Mouse (Mus musculus): ENCODE measurements around the gene Pts. TPM values are rescaled to one million over a fixed set of nuclear protein-coding genes. Genes with fewer than 3 reads are reported as not detected.

Pts gene
- polyA plus RNA-seq, 1 experiment from 2014 or later: 94.1 TPM

Other genes with a start within 250 kb of the Pts start
- gene Rpl10-ps3, start 183.8 kb downstream of the Pts start, polyA plus RNA-seq (2015; fragmentation: Nextera tagmentation; extraction: Ambion mirVana): 114 and 126 TPM in 2 replicates
- 0.22 and 0.44 TPM in 2 replicates for gene Plet1, start 34.2 kb downstream of the Pts start, polyA plus RNA-seq (2015; fragmentation: Nextera tagmentation; extraction: Ambion mirVana)
- 15.8 and 16.5 TPM in 2 replicates for gene Il18, start 26.1 kb upstream of the Pts start, polyA plus RNA-seq (2015; fragmentation: Nextera tagmentation; extraction: Ambion mirVana)
- gene Bco2, start 26.5 kb upstream of the Pts start, polyA plus RNA-seq (2015; fragmentation: Nextera tagmentation; extraction: Ambion mirVana): 0.52 and 0.61 TPM in 2 replicates
- not detected in 2 replicates for gene Tex12, start 32.6 kb upstream of the Pts start, polyA plus RNA-seq (2015; fragmentation: Nextera tagmentation; extraction: Ambion mirVana)
- gene Sdhd, start 75.1 kb upstream of the Pts start, polyA plus RNA-seq (2015; fragmentation: Nextera tagmentation; extraction: Ambion mirVana): 205 and 215 TPM in 2 replicates
- 308 and 327 TPM in 2 replicates for gene Timm8b, start 75.2 kb upstream of the Pts start, polyA plus RNA-seq (2015; fragmentation: Nextera tagmentation; extraction: Ambion mirVana)
- gene Pih1d2, start 88.6 kb upstream of the Pts start, polyA plus RNA-seq (2015; fragmentation: Nextera tagmentation; extraction: Ambion mirVana): 2.7 and 4.1 TPM in 2 replicates
- 19.7 and 20.6 TPM in 2 replicates for gene Nkapd1, start 88.7 kb upstream of the Pts start, polyA plus RNA-seq (2015; fragmentation: Nextera tagmentation; extraction: Ambion mirVana)
- gene Dlat, start 131.1 kb upstream of the Pts start, polyA plus RNA-seq (2015; fragmentation: Nextera tagmentation; extraction: Ambion mirVana): 43.4 and 44.3 TPM in 2 replicates
- 28.5 and 29.7 TPM in 2 replicates for gene Dixdc1, start 210.8 kb upstream of the Pts start, polyA plus RNA-seq (2015; fragmentation: Nextera tagmentation; extraction: Ambion mirVana)
- gene 2310030G06Rik, start 217.8 kb upstream of the Pts start, polyA plus RNA-seq (2015; fragmentation: Nextera tagmentation; extraction: Ambion mirVana): 1.5 and 1.7 TPM in 2 replicates
- 10.1 and 17.3 TPM in 2 replicates for gene Cryab, start 222.6 kb upstream of the Pts start, polyA plus RNA-seq (2015; fragmentation: Nextera tagmentation; extraction: Ambion mirVana)
- 0.81 and 0.96 TPM in 2 replicates for gene Hspb2, start 223.6 kb upstream of the Pts start, polyA plus RNA-seq (2015; fragmentation: Nextera tagmentation; extraction: Ambion mirVana)
- 12.0 and 13.3 TPM in 2 replicates for gene Fdxacb1, start 239.5 kb upstream of the Pts start, polyA plus RNA-seq (2015; fragmentation: Nextera tagmentation; extraction: Ambion mirVana)
- gene Alg9, start 246.3 kb upstream of the Pts start, polyA plus RNA-seq (2015; fragmentation: Nextera tagmentation; extraction: Ambion mirVana): 51.0 and 54.1 TPM in 2 replicates
- 52.5 and 56.1 TPM in 2 replicates for gene 1110032A03Rik, start 246.8 kb upstream of the Pts start, polyA plus RNA-seq (2015; fragmentation: Nextera tagmentation; extraction: Ambion mirVana)

Data from forebrain, embryonic 16.5 days (tissue).